Mouse (Mus musculus) heart, adult 2 months (tissue): ENCODE measurements at regions not wholly inside any gene's neighbourhood (a gene's known extent, or its start where the extent isn't known, plus 50 kb on each side); places are given as distances from the start of the nearest gene placed in this dataset.

Source experiments
- DNase-seq, 2 experiments: peaks; one replicate each; pipeline ENCODE4 v3.0.0; 2021
- H3K27ac ChIP-seq: fragments of 200-600 bp; 2 replicates; pipeline ENCODE4 v1.8.1; 2022
- H3K27me3 ChIP-seq: fragments of 200-500 bp; 2 replicates; pipeline ENCODE4 v1.6.1; 2012; ENCODE audit warnings: mild to moderate bottlenecking, low read length, inconsistent platforms, mixed read lengths; ENCODE audit not compliant: control insufficient read depth, insufficient read depth
- H3K36me3 ChIP-seq: fragments of 200-500 bp; 2 replicates; pipeline ENCODE4 v1.6.1; 2012; ENCODE audit warnings: low read length, inconsistent platforms; ENCODE audit not compliant: control insufficient read depth, insufficient read depth
- H3K4me1 ChIP-seq: fragments of 200-500 bp; 2 replicates; pipeline ENCODE4 v1.6.1; 2011; ENCODE audit warnings: low read length; ENCODE audit not compliant: control insufficient read depth, insufficient read depth
- H3K4me3 ChIP-seq: fragments of 200-600 bp; 2 replicates; pipeline ENCODE4 v1.8.1; 2022
- H3K79me2 ChIP-seq: fragments of 200-500 bp; replicated peaks from 2 replicates; pipeline ENCODE4 v1.6.1; 2012; ENCODE audit warnings: mild to moderate bottlenecking, inconsistent platforms, low read length, moderate library complexity, mixed read lengths; ENCODE audit not compliant: control insufficient read depth, insufficient read depth
- H3K9ac ChIP-seq: fragments of 200-500 bp; 2 replicates; pipeline ENCODE4 v1.6.1; 2012; ENCODE audit warnings: low read depth, mild to moderate bottlenecking, control low read depth, inconsistent platforms, low read length, mixed read lengths
- CTCF ChIP-seq: fragments of 200-600 bp; IDR thresholded peaks from 2 replicates; pipeline ENCODE4 v1.8.1; 2022; ENCODE audit warnings: antibody characterized with exemption, mild to moderate bottlenecking, moderate library complexity
- EP300 ChIP-seq: fragments of 200-500 bp; IDR thresholded peaks from 2 replicates; pipeline ENCODE4 v1.6.1; 2011; ENCODE audit warnings: low read depth, low read length, control low read depth; ENCODE audit not compliant: insufficient read depth
- POLR2A ChIP-seq: fragments of 200-500 bp; IDR thresholded peaks from 2 replicates; pipeline ENCODE4 v1.6.1; 2011; ENCODE audit warnings: mild to moderate bottlenecking, low read depth, low read length, control low read depth; ENCODE audit not compliant: insufficient read depth
- WGBS: fragments of 180-500 bp; shearing (Covaris S2); methylation state at CpG from one replicate; pipeline ENCODE4 v1.1.7; 2018; 5-methylcytosine and 5-hydroxymethylcytosine counted together
- intact Hi-C: fragments of 180-260 bp; cut with DNase I; formaldehyde crosslinking; loops from one replicate; pipeline ENCODE4 v1.15.1; 2025

- DNase-seq = no peak
- H3K4me1 ChIP-seq = no peaks in the 10 kb centered on the region
- no peak overlapping the region for H3K4me3 ChIP-seq
- H3K79me2 ChIP-seq = no peaks in the 10 kb centered on the region
- H3K27me3 ChIP-seq = no peaks in the 10 kb centered on the region
- no peaks in the 10 kb centered on the region for H3K36me3 ChIP-seq
- 89% methylated on average over 6 of the region's 6 CpGs for WGBS
- TF ChIP-seq CTCF (no peak), POLR2A (no peak), EP300 (no peak)
- no peak overlapping the region for H3K9ac ChIP-seq
- H3K27ac ChIP-seq = no peak overlapping the region
- intact Hi-C loops = no loop called here
Observed at GRCm38 (mm10) chr8:30494851-30495355, 2933.6 kb upstream of the 5930422O12Rik start.

DNA sequence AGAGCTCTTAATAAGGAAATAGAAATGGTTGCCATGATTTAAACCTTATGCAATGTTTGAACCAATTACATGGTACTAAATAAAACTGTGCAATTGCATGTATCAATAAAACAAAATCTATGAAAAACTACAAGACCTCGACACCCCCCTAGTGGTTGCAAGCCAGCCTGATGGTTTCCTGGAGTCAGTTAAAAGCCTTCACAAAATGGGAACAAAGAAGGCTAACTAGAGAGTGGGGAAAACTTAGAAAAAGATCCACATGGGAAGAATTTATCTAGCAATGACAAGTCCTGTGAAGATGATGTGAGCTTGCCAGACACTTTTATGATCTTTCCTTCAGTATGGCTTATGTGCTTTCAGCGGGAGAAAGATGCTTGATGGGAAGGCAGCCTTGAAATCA is 2926.3 kb upstream of the 5930422O12Rik start:
- Histone ChIP-seq H3K4me3 (no peak overlapping the region), H3K36me3 (no peaks in the 10 kb centered on the region), H3K27ac (no peak overlapping the region), H3K9ac (no peak overlapping the region), H3K4me1 (no peaks in the 10 kb centered on the region), H3K79me2 (no peaks in the 10 kb centered on the region), H3K27me3 (no peaks in the 10 kb centered on the region)
- no peak for DNase-seq
- TF ChIP-seq POLR2A (no peak), EP300 (no peak), CTCF (no peak)
- 56% methylated on average over 2 of the region's 2 CpGs for WGBS
- intact Hi-C loops = no loop called here

DNA sequence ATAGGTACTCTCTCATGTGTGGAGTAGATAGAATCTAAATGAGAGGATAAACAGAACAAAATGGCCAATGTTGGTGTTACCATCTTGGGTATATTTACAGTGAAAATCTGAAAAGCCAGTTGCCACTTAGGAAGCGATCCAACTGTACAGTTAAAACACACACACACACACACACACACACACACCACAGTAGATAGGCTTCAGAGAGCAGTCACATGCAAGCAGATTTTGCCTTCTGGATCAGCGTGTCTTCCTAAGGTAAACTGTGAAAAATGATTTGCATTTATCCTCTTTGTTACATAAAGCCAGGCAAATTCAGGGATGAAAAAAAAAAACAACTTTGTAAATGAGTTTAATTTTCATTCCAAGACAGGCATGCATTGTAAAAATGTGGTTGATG is 2917.2 kb upstream of the 5930422O12Rik start:
- Histone ChIP-seq H3K4me3 (no peak overlapping the region), H3K9ac (no peak overlapping the region), H3K4me1 (no peaks in the 10 kb centered on the region), H3K36me3 (no peaks in the 10 kb centered on the region), H3K27me3 (no peaks in the 10 kb centered on the region), H3K79me2 (no peaks in the 10 kb centered on the region), H3K27ac (no peak overlapping the region)
- WGBS = 76% methylated on average over 2 of the region's 2 CpGs
- TF ChIP-seq EP300 (no peak), CTCF (no peak), POLR2A (no peak)
- intact Hi-C loops = no loop called here
- no peak for DNase-seq

GRCm38 (mm10) chr8:30522806-30523462 is 2905.6 kb upstream of the 5930422O12Rik start:
- no peak for TF ChIP-seq EP300
- TF ChIP-seq CTCF = no peak
- no peak for TF ChIP-seq POLR2A
- Histone ChIP-seq H3K27me3 (no peaks in the 10 kb centered on the region), H3K79me2 (no peaks in the 10 kb centered on the region), H3K4me3 (no peak overlapping the region), H3K4me1 (no peaks in the 10 kb centered on the region), H3K27ac (no peak overlapping the region), H3K9ac (no peak overlapping the region), H3K36me3 (no peaks in the 10 kb centered on the region)
- intact Hi-C loops = no loop called here
- 40% methylated on average over 10 of the region's 10 CpGs for WGBS
- no peak for DNase-seq

GRCm38 (mm10) chr8:30532862-30533500 is 2895.5 kb upstream of the 5930422O12Rik start:
- H3K9ac ChIP-seq = no peak overlapping the region
- TF ChIP-seq CTCF (no peak), POLR2A (no peak), EP300 (no peak)
- H3K4me1 ChIP-seq = no peaks in the 10 kb centered on the region
- WGBS = 56% methylated on average over 3 of the region's 3 CpGs
- no peaks in the 10 kb centered on the region for H3K36me3 ChIP-seq
- H3K79me2 ChIP-seq = no peaks in the 10 kb centered on the region
- DNase-seq = no peak
- intact Hi-C loops = no loop called here
- no peak overlapping the region for H3K4me3 ChIP-seq
- no peak overlapping the region for H3K27ac ChIP-seq
- H3K27me3 ChIP-seq = no peaks in the 10 kb centered on the region

DNA sequence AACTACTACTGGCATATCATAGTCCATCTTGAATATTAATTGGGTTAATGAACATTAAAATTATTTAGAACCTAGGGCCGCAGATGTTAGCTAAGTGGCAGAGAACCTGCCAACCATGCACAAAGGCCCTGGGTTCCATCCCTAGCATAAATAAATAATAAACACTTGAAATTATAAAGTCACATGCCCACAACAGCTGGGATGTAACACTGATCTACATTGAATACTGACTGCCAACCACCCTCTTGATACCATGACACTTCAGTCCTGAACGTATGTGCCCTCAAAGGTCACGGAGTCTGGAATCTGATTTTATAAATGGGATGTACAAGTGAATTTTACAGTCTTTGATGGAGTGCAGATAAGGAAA is 2895.0 kb upstream of the 5930422O12Rik start:
- TF ChIP-seq EP300 (no peak), CTCF (no peak), POLR2A (no peak)
- Histone ChIP-seq H3K9ac (no peak overlapping the region), H3K79me2 (no peaks in the 10 kb centered on the region), H3K27me3 (no peaks in the 10 kb centered on the region), H3K36me3 (no peaks in the 10 kb centered on the region), H3K4me3 (no peak overlapping the region), H3K4me1 (no peaks in the 10 kb centered on the region), H3K27ac (no peak overlapping the region)
- intact Hi-C loops = no loop called here
- DNase-seq = no peak
- WGBS = 80% methylated on average over 3 of the region's 3 CpGs
